Mouse (Mus musculus) forebrain, embryonic 11.5 days (tissue): ENCODE results near the gene Hhipl1. TPM values are rescaled to one million over a fixed set of nuclear protein-coding genes. Genes with fewer than 3 reads are reported as not detected.

Source experiments
- ATAC-seq: fragments of 200-750 bp; cut with Nextera tagmentation; replicated peaks from 2 replicates; pipeline ENCODE4 v1.8.0; 2017; ENCODE audit warnings: moderate TSS enrichment; ENCODE audit not compliant: low FRiP score
- DNase-seq: peaks from one replicate; pipeline ENCODE4 v3.0.0-alpha.2; 2017; ENCODE audit warnings: low spot score
- H3K27ac ChIP-seq: fragments of 300-500 bp; sonication (generic); 2 replicates; pipeline ENCODE4 v1.5.1; 2014; ENCODE audit warnings: low read depth, low read length
- H3K27me3 ChIP-seq: fragments of 300-500 bp; sonication (generic); 2 replicates; pipeline ENCODE4 v1.6.1; 2014; ENCODE audit warnings: mild to moderate bottlenecking, low read length, mixed read lengths; ENCODE audit not compliant: control insufficient read depth, insufficient read depth
- H3K36me3 ChIP-seq: fragments of 300-500 bp; sonication (generic); 2 replicates; pipeline ENCODE4 v1.6.1; 2014; ENCODE audit warnings: mild to moderate bottlenecking, low read length, moderate library complexity, mixed read lengths; ENCODE audit not compliant: control insufficient read depth, insufficient read depth
- H3K4me1 ChIP-seq: fragments of 300-500 bp; sonication (generic); replicated peaks from 2 replicates; pipeline ENCODE4 v1.6.1; 2014; ENCODE audit warnings: low read length, mixed read lengths; ENCODE audit not compliant: control insufficient read depth, insufficient read depth
- H3K4me2 ChIP-seq: fragments of 300-500 bp; sonication (generic); 2 replicates; pipeline ENCODE4 v1.6.1; 2014; ENCODE audit warnings: low read depth, mild to moderate bottlenecking, low read length, moderate library complexity, mixed read lengths; ENCODE audit not compliant: severe bottlenecking
- H3K4me3 ChIP-seq: fragments of 300-500 bp; sonication (generic); 2 replicates; pipeline ENCODE4 v1.5.1; 2014; ENCODE audit warnings: low read depth, low read length
- H3K9ac ChIP-seq: fragments of 300-500 bp; sonication (generic); 2 replicates; pipeline ENCODE4 v1.6.1; 2014; ENCODE audit warnings: low read length
- H3K9me3 ChIP-seq: fragments of 300-500 bp; sonication (generic); 2 replicates; pipeline ENCODE4 v1.6.1; 2016; ENCODE audit warnings: low read length, mixed read lengths; ENCODE audit not compliant: control insufficient read depth
- WGBS: fragments of 180-500 bp; shearing (Covaris S2); extraction: QIAGEN DNeasy Blood & Tissue Kit; methylation state at CpG from one replicate; pipeline ENCODE4 v1.1.7; 2014; 5-methylcytosine and 5-hydroxymethylcytosine counted together
- polyA plus RNA-seq: library from polyadenylated mRNA; unstranded; fragments of >200 nt; fragmentation: Nextera tagmentation; extraction: Ambion mirVana; gene quantifications from 2 replicates; pipeline ENCODE4 v1.2.1, GENCODE M21; 2014

Gene Hhipl1
- polyA plus RNA-seq: 2.5 and 3.0 TPM in 2 replicates

DNA sequence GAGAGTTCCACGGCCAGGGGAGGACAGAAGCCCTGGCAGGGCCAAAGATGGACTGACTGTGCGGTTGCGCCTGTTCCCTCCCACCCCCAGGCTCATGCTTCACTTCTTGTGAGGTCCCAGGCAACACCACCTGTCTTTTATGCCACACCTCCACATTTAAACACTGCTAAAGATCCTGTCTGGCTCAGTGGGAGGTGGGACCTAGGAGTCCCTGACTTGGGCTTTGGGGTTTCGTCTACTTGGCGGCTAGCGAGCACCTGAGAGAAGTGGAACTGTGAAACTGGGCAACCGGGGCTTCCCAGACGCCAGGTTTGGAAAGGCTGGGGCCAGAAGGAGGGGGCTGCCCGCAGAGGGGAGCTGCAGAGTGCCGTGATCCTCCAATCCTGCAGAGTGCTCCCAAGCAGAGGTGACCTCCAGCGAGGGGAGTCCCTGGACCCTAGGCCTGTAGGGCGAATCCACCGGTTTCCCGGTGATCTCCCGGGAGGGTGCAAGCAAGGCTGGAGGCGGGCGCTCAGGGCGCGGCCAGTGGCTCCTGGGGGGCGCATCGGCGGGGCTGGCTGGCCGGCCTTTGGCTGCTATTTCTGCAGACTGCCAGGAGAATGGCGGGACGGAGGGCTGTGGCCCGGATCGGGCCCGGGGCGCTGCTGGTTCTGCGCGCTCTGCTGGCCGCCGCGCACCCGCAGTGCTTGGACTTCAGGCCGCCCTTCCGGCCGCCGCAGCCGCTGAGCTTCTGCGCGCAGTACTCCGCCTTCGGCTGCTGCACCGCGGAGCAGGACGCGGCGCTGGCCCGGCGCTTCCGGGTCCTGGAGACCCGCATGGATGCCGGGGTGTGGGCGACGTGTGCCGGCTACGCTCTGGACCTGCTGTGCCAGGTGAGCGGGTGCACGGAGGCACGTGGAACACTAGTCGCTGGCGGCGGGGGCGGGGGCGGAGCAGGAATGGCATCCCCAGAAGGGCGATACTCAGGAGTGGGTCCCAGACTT is at the start of gene Hhipl1:
Gene Hhipl1 (plus strand): TSS at position 459 of the 983 bp plus-strand sequence.
- H3K27ac ChIP-seq: no peak within 1 kb of the TSS
- H3K36me3 ChIP-seq: no peaks in the 10 kb centered on the region
- H3K4me3 ChIP-seq: peak within 1 kb of the TSS; percentile 50
- ATAC-seq: peak; percentile 67
- H3K27me3 ChIP-seq: peaks cover 3% of the 10 kb centered on the region; the same call in 1 of the 2 replicates
- H3K9ac ChIP-seq: peak within 1 kb of the TSS; percentile 84
- H3K9me3 ChIP-seq: no peaks in the 10 kb centered on the region
- WGBS: 4% methylated on average over 66 of the region's 67 CpGs
- peak; percentile 75 for DNase-seq
- peaks cover 6% of the 10 kb centered on the region for H3K4me1 ChIP-seq
- peak within 1 kb of the TSS; percentile 95 for H3K4me2 ChIP-seq

DNA sequence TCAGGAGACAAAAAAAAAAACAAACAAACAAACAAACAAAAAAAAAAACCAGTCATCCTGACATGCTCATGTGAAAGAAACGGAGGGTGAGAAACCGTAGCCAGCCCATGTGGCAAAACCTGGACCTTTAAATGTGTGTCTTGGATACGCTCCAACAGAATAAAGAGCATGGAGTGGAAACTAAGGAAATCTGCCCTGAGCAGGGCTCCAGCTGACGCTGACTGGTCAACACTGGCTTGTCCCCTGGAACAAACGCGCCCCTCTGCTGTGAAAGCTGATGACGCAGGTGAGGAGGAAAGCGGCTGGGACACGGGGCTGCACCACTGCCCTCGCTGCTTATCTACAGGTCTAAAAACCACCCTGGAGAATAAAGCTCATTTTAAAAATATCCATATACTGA is 49.3 kb upstream of the Hhipl1 start:
- Histone ChIP-seq H3K4me2 (no peak overlapping the region), H3K9ac (no peak overlapping the region), H3K4me1 (peaks cover 16% of the 10 kb centered on the region), H3K9me3 (no peaks in the 10 kb centered on the region), H3K36me3 (no peaks in the 10 kb centered on the region), H3K27me3 (no peaks in the 10 kb centered on the region), H3K27ac (no peak overlapping the region), H3K4me3 (no peak overlapping the region)
- DNase-seq: no peak
- ATAC-seq: no peak
- 66% methylated on average over 10 of the region's 10 CpGs for WGBS

DNA sequence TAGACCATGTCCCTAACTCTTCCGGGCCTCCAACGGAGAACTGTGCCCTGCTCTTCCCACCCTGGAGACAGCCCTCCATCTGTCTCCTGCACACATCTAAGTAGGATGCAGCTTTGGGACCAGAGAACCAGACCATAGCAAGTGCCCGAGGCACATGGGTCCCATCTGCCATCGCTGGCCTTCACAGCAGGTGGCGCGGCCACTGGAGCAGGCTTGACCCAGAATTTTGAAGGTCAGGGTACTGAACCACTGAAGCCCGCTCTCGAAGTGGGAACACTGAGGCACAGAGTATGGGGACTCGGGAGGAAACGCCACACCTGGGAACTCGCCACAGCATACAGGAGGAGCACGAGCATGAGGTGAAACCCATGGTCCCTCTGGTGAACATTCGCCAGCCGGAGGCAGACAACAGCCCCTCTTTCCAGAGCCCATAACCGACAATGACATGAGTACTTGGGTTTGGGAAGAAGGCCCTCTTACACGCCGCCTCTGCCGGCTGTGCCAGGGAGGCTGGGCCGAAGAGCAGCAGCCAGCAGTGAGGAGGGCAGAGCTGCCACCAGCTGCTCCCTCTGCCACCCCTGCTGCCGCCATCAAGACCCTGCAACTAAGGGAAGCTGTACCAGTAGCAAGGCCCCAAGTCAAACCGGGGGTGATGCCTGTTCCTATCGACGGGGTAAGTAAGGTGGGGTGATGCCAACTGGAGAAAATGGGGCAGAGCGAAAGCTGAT is 46.6 kb upstream of the Hhipl1 start:
- Histone ChIP-seq H3K36me3 (no peaks in the 10 kb centered on the region), H3K4me1 (peaks cover 22% of the 10 kb centered on the region), H3K27ac (no peak overlapping the region), H3K9ac (no peak overlapping the region), H3K4me3 (no peak overlapping the region), H3K27me3 (no peaks in the 10 kb centered on the region), H3K9me3 (no peaks in the 10 kb centered on the region), H3K4me2 (no peak overlapping the region)
- DNase-seq: no peak
- WGBS: 89% methylated on average over 24 of the region's 24 CpGs
- ATAC-seq: no peak

DNA sequence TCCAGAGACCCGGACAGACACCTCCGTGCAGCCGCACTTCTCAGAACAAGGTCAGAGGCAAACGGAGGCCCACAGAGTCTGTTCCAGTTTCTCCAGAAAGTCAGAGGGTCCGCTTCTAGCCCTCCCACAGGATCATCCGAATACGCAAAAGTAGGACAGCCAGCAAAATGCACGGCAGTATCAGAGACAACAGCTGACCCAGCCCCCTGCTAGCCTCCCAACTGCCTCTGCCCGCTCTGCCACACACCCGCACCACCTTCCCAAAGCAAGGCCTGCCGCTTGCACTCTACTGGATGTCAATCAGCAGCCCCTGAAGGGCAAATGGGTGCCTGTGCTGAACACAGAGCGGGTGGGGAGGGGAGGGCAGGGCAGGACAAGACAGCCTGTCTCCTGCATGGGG is 45.1 kb upstream of the Hhipl1 start:
- no peak overlapping the region for H3K4me2 ChIP-seq
- no peaks in the 10 kb centered on the region for H3K36me3 ChIP-seq
- H3K9me3 ChIP-seq: no peaks in the 10 kb centered on the region
- no peak overlapping the region for H3K27ac ChIP-seq
- ATAC-seq (no peak), DNase-seq (no peak)
- H3K9ac ChIP-seq: no peak overlapping the region
- 83% methylated on average over 12 of the region's 12 CpGs for WGBS
- no peaks in the 10 kb centered on the region for H3K27me3 ChIP-seq
- peaks cover 29% of the 10 kb centered on the region for H3K4me1 ChIP-seq
- no peak overlapping the region for H3K4me3 ChIP-seq

DNA sequence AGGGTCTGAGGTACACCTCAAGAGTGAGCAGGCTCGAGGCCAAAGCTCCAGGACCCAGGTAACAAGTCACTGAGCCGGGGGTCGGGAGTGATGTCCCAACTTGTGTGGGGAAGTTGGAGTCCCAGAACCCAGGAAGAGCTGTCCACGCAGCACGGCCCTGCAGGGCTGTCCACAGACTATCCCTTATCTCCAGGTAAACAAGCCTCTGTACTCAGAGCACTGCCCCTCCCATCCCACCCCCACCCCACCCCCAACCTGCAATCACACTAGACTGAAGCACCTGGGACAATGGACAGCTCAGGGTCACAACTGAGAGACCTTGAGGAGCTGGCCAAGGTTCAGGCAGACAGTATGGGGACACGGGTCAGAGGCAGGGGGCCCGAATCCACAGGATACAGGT is 41.2 kb upstream of the Hhipl1 start:
- H3K4me3 ChIP-seq: no peak overlapping the region

DNA sequence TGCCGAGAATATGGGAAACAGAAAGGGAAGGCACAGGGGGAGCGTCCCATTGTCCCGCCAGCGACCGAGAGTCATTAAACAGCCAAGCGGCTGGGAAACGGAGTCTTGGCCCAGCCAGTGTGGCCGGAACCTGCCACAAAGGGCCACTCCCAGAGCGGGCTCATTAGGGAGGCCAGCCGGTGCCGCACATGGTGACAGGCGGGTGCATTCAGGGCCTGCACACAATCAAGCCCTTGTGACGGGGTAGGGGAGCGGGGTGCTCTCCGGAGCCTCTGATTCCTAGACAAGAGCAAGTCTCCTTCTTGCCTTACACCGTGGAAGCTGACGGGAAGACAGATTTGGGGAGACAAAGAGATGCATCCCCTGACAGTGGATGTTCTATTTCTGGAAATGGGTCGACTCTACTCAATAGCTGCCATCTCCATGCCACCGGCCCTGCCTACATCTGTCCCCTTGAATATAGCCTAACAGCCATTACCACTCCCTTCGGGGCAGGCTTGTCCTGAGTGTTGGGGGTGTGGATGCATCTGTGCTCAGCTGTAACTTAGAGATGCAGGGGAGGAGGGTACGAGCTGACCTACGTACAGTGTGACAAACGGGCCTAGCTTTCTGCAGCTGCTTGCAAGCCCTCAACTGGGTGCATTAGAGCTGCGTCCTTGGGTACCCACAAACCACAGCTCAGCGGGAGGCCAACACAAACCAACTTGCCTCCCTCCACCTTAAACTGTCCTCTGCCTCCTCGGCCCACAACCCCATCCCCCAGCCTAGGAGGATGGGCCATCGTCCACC is 40.0 kb upstream of the Hhipl1 start:
- ATAC-seq (peak; percentile 85), DNase-seq (peak; percentile 86)
- Histone ChIP-seq H3K36me3 (no peaks in the 10 kb centered on the region), H3K27me3 (no peaks in the 10 kb centered on the region), H3K9me3 (no peaks in the 10 kb centered on the region), H3K27ac (peak overlapping the region; percentile 83), H3K9ac (peak overlapping the region; percentile 60), H3K4me1 (peaks cover 39% of the 10 kb centered on the region), H3K4me3 (peak overlapping the region; percentile 1; the same call in 1 of the 2 replicates), H3K4me2 (peak overlapping the region; percentile 41; the same call in 1 of the 2 replicates)
- WGBS: 10% methylated on average over 27 of the region's 27 CpGs

More for the DNA sequence above, 41.2 kb upstream of the Hhipl1 start:
- 80% methylated on average over 7 of the region's 7 CpGs for WGBS
- Histone ChIP-seq H3K4me2 (no peak overlapping the region), H3K27ac (no peak overlapping the region), H3K27me3 (no peaks in the 10 kb centered on the region), H3K4me1 (peaks cover 33% of the 10 kb centered on the region), H3K9me3 (no peaks in the 10 kb centered on the region), H3K36me3 (no peaks in the 10 kb centered on the region), H3K9ac (no peak overlapping the region)
- ATAC-seq (no peak), DNase-seq (no peak)

DNA sequence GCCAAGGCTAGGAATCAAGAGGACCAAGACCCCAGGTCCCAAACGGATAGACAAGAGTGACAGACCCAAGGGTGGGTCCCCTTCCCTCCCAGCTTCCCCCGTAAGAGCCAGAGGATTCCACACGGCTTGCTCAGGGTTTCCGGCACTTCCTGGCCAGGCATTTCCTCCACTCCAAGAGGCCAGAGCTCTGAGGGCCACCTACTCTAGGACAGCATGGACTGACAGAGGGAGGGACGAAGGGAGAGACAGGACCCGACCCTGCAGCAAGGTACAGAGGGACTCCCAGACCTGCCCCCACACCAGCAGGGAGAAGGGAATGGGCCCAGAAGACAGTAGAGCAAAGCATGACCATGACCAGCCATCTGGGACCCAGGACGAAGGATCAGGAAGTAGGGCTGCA is 38.4 kb upstream of the Hhipl1 start:
- Histone ChIP-seq H3K4me3 (no peak overlapping the region), H3K4me2 (no peak overlapping the region), H3K4me1 (peaks cover 49% of the 10 kb centered on the region), H3K27ac (no peak overlapping the region), H3K9ac (no peak overlapping the region), H3K36me3 (no peaks in the 10 kb centered on the region), H3K9me3 (no peaks in the 10 kb centered on the region), H3K27me3 (no peaks in the 10 kb centered on the region)
- DNase-seq: no peak
- WGBS: 78% methylated on average over 7 of the region's 7 CpGs
- ATAC-seq: no peak

DNA sequence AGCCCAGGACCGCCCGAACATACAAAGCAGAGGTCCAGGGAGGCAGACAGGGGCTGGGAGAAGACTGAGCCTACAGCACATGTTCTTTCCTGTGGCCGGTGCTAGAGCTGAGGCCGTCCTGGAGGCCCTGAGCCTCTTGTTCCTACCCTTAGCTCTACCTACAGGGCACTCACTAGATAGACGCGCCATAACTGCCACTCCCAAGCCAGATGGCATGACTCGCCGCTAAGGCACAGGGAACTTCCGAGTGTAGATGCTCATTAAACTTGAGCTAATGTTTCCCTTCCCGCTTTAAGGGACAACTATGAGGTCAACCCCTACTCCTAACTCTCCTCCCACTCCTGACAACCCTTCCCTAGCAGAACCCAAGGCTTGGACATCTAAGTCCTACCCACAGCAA is 37.1 kb upstream of the Hhipl1 start:
- H3K4me1 ChIP-seq: peaks cover 55% of the 10 kb centered on the region

More for the DNA sequence above, 37.1 kb upstream of the Hhipl1 start:
- no peak overlapping the region for H3K4me3 ChIP-seq
- no peaks in the 10 kb centered on the region for H3K27me3 ChIP-seq
- no peak for DNase-seq
- 96% methylated on average over 10 of the region's 10 CpGs for WGBS
- no peaks in the 10 kb centered on the region for H3K9me3 ChIP-seq
- no peak overlapping the region for H3K4me2 ChIP-seq
- H3K27ac ChIP-seq: no peak overlapping the region
- no peak for ATAC-seq
- H3K36me3 ChIP-seq: no peaks in the 10 kb centered on the region
- no peak overlapping the region for H3K9ac ChIP-seq
